22 mouse cellular contexts compared by ENCODE assay signal in the genomic region with DNA sequence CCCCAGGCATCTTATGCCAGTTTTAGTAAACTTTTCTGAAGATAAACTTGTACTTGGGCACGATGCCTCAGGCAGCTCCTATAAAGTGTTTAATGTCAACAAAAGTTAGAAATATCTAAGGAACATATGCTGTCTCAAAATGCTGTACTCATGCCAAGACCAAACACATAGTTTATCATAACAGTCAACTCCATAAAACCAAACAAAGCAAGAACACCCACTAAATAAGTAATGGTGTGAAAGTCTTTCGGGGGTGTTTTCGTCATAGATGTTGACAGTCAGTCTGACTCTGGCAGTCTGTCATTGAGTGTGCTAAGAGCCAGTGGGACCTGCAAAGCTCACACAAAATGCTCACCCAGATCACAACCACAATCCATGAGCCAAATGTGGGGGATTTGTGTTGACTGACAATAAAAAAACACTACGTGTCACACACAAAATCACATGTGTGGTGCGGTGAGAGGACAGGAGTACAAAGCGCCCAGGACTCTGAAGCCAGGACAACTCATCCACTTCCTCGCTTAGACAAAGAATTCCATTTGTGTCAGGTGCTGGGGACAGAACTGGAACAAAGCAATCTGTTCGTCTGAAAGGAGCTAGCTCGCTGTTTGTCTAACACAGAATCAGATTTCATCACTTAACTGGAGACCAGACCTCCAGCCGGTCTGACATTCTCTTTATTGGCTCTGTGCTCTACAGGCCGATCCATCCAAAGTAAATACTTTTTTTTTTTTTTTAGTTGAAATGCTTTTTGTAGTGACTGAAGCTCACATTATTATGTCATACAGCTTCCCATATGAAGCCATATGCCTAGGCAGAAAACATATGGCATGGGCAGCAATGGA.
DNase-seq lines count a peak whose midpoint lies in the region; ATAC-seq and TF ChIP-seq lines count a peak whose summit lies in the region.
"Had no signal": no experiment of that assay in that cellular context is flagged by ENCODE, and none has a peak within 500 bp of the region (broad histone marks: within the 10 kb centered on the region; RNA-seq: fewer than 3 reads in every experiment).

No protein-coding gene starts in this region.

- H3K36me3 ChIP-seq in forebrain, embryonic 14.5 days (ENCODE audit: control insufficient read depth, insufficient read depth, low read length): no peaks in the 10 kb centered on the region
- H3K36me3 ChIP-seq in forebrain, embryonic 10.5 days (replicated peaks): no peaks in the 10 kb centered on the region
- H3K36me3 ChIP-seq in liver, adult 2 months (ENCODE audit: control insufficient read depth, insufficient read depth, low read length): no peaks in the 10 kb centered on the region
- H3K36me3 ChIP-seq in liver, embryonic 11.5 days (ENCODE audit: control insufficient read depth, insufficient read depth, low read length): no peaks in the 10 kb centered on the region
- no peaks in the 10 kb centered on the region for H3K36me3 ChIP-seq in lung, postnatal 0 days (ENCODE audit: insufficient read depth, low read length)
- no peaks in the 10 kb centered on the region for H3K36me3 ChIP-seq in intestine, embryonic 16.5 days (ENCODE audit: control insufficient read depth, insufficient read depth, low read length)
- H3K36me3 ChIP-seq: embryonic facial prominence, embryonic 13.5 days; G1E; heart, embryonic 12.5 days; hindbrain, embryonic 10.5 days had no signal

- no peak overlapping the region for H3K27ac ChIP-seq in forebrain, embryonic 14.5 days (ENCODE audit: low read depth, low read length)
- H3K27ac ChIP-seq in forebrain, embryonic 10.5 days: no peak overlapping the region
- no peak overlapping the region for H3K27ac ChIP-seq in liver, adult 2 months (replicated peaks; ENCODE audit: insufficient read depth, low read depth, low read length)
- no peak overlapping the region for H3K27ac ChIP-seq in liver, embryonic 11.5 days (ENCODE audit: low read depth, low read length)
- H3K27ac ChIP-seq in lung, postnatal 0 days (ENCODE audit: low read length): no peak overlapping the region
- H3K27ac ChIP-seq in intestine, embryonic 16.5 days (ENCODE audit: low read length): peak overlapping the region; percentile 43; the same call in 1 of the 2 replicates
- H3K27ac ChIP-seq: embryonic facial prominence, embryonic 13.5 days; forebrain, embryonic 13.5 days; gastrocnemius, adult 2 months; hindbrain, embryonic 10.5 days had no signal

- no peak for ATAC-seq in forebrain, embryonic 14.5 days
- ATAC-seq in liver, embryonic 11.5 days (replicated peaks; ENCODE audit: low FRiP score): no peak
- peak; percentile 55 for ATAC-seq in lung, postnatal 0 days
- no peak for ATAC-seq in intestine, embryonic 16.5 days
- ATAC-seq: CD4-positive, CD25-positive, alpha-beta regulatory T cell, adult 4 months; forebrain, embryonic 13.5 days had no signal

- H3K9ac ChIP-seq in forebrain, embryonic 14.5 days (ENCODE audit: low read length): no peak overlapping the region
- no peak overlapping the region for H3K9ac ChIP-seq in liver, adult 2 months (ENCODE audit: low read depth, low read length)
- H3K9ac ChIP-seq in liver, embryonic 11.5 days (ENCODE audit: low read depth, low read length): no peak overlapping the region
- H3K9ac ChIP-seq in lung, postnatal 0 days (replicated peaks; ENCODE audit: low read depth): no peak overlapping the region
- H3K9ac ChIP-seq in intestine, embryonic 16.5 days (ENCODE audit: low read depth, low read length): no peak overlapping the region
- H3K9ac ChIP-seq: embryonic facial prominence, embryonic 13.5 days; forebrain, embryonic 13.5 days; heart, embryonic 12.5 days had no signal

- H3K4me1 ChIP-seq in forebrain, embryonic 14.5 days (ENCODE audit: control insufficient read depth, insufficient read depth, low read length): no peaks in the 10 kb centered on the region; the same call in 1 of the 2 replicates
- H3K4me1 ChIP-seq in forebrain, embryonic 10.5 days: peaks cover 15% of the 10 kb centered on the region
- no peaks in the 10 kb centered on the region for H3K4me1 ChIP-seq in liver, adult 2 months (ENCODE audit: control insufficient read depth, insufficient read depth, low read length)
- H3K4me1 ChIP-seq in liver, embryonic 11.5 days (replicated peaks; ENCODE audit: control insufficient read depth, insufficient read depth, low read length): no peaks in the 10 kb centered on the region
- H3K4me1 ChIP-seq in lung, postnatal 0 days (ENCODE audit: insufficient read depth, low read depth, low read length): no peaks in the 10 kb centered on the region
- no peaks in the 10 kb centered on the region for H3K4me1 ChIP-seq in intestine, embryonic 16.5 days (ENCODE audit: control insufficient read depth, insufficient read depth, low read length)
- H3K4me1 ChIP-seq: heart, embryonic 12.5 days had no signal

- no peaks in the 10 kb centered on the region for H3K27me3 ChIP-seq in forebrain, embryonic 14.5 days (replicated peaks; ENCODE audit: control insufficient read depth, insufficient read depth, low read length)
- no peaks in the 10 kb centered on the region for H3K27me3 ChIP-seq in forebrain, embryonic 10.5 days (ENCODE audit: poor library complexity, severe bottlenecking)
- peaks cover 2% of the 10 kb centered on the region; the same call in 1 of the 2 replicates for H3K27me3 ChIP-seq in liver, adult 2 months (ENCODE audit: control insufficient read depth, insufficient read depth, low read length)
- H3K27me3 ChIP-seq in liver, embryonic 11.5 days (replicated peaks; ENCODE audit: control insufficient read depth, insufficient read depth, low read length): no peaks in the 10 kb centered on the region
- no peaks in the 10 kb centered on the region for H3K27me3 ChIP-seq in lung, postnatal 0 days (replicated peaks; ENCODE audit: insufficient read depth, low read length)
- H3K27me3 ChIP-seq in intestine, embryonic 16.5 days (replicated peaks; ENCODE audit: control insufficient read depth, insufficient read depth, low read length): no peaks in the 10 kb centered on the region
- H3K27me3 ChIP-seq: embryonic facial prominence, embryonic 13.5 days; forebrain, embryonic 13.5 days; heart, embryonic 12.5 days had no signal

- TF ChIP-seq EP300 in lung, postnatal 0 days (IDR thresholded peaks at IDR 0.05): no peak

- no peak for TF ChIP-seq CTCF in liver, adult 2 months (IDR thresholded peaks at IDR 0.05; ENCODE audit: low read depth, low read length)
- no peak for TF ChIP-seq CTCF in lung, postnatal 0 days (IDR thresholded peaks at IDR 0.05)

- H3K9me3 ChIP-seq in forebrain, embryonic 14.5 days (replicated peaks; ENCODE audit: control insufficient read depth, low read length): no peaks in the 10 kb centered on the region
- no peaks in the 10 kb centered on the region for H3K9me3 ChIP-seq in forebrain, embryonic 10.5 days
- H3K9me3 ChIP-seq in liver, embryonic 11.5 days (ENCODE audit: control insufficient read depth, low read length): no peaks in the 10 kb centered on the region
- no peaks in the 10 kb centered on the region for H3K9me3 ChIP-seq in lung, postnatal 0 days (ENCODE audit: low read length)
- H3K9me3 ChIP-seq in intestine, embryonic 16.5 days (ENCODE audit: control insufficient read depth, low read length): no peaks in the 10 kb centered on the region
- H3K9me3 ChIP-seq: embryonic facial prominence, embryonic 13.5 days; forebrain, embryonic 13.5 days; G1E; heart, embryonic 12.5 days; hindbrain, embryonic 10.5 days had no signal

- H3K4me3 ChIP-seq in forebrain, embryonic 14.5 days (ENCODE audit: low read depth, low read length): no peak overlapping the region
- H3K4me3 ChIP-seq in forebrain, embryonic 10.5 days: no peak overlapping the region
- H3K4me3 ChIP-seq in liver, adult 2 months (ENCODE audit: insufficient read depth, low read depth, low read length): no peak overlapping the region
- no peak overlapping the region for H3K4me3 ChIP-seq in liver, embryonic 11.5 days (ENCODE audit: low read depth, low read length)
- no peak overlapping the region for H3K4me3 ChIP-seq in lung, postnatal 0 days (ENCODE audit: low read depth, low read length)
- H3K4me3 ChIP-seq in intestine, embryonic 16.5 days (ENCODE audit: low read length): no peak overlapping the region
- H3K4me3 ChIP-seq: embryonic facial prominence, embryonic 13.5 days; forebrain, embryonic 13.5 days; gastrocnemius, adult 2 months; heart, embryonic 12.5 days; hindbrain, embryonic 10.5 days had no signal

- peak; percentile 30 for DNase-seq in forebrain, embryonic 14.5 days (ENCODE audit: low spot score)
- DNase-seq in forebrain, embryonic 10.5 days (ENCODE audit: extremely low spot score, low spot score): no peak
- peak; percentile 31 for DNase-seq in liver, adult 2 months (ENCODE audit: extremely low read depth, low read depth, low spot score)
- DNase-seq in liver, embryonic 11.5 days (ENCODE audit: low spot score): no peak
- peak; percentile 68 for DNase-seq in lung, postnatal 0 days (ENCODE audit: low spot score)
- DNase-seq in lung, postnatal 36 days: no peak
- no peak for DNase-seq in c-Kit-positive CD71-positive TER-119-positive erythroid progenitor cells, embryonic 14.5 days (ENCODE audit: low spot score)
- DNase-seq: adrenal gland, adult 8-10 months; adrenal gland, postnatal 36 days; B cell, adult 2 months; cerebellum, adult 18-20 months; cerebellum, adult 9-11 months; cerebellum, postnatal 36 days; gastrocnemius, adult 2 months; gastrocnemius, postnatal 25 days had no signal

- H3K4me2 ChIP-seq in forebrain, embryonic 14.5 days (ENCODE audit: low read length): no peak overlapping the region
- no peak overlapping the region for H3K4me2 ChIP-seq in liver, embryonic 11.5 days
- no peak overlapping the region for H3K4me2 ChIP-seq in lung, postnatal 0 days (replicated peaks; ENCODE audit: low read depth, low read length)
- H3K4me2 ChIP-seq in intestine, embryonic 16.5 days (ENCODE audit: low read depth, low read length): no peak overlapping the region
- H3K4me2 ChIP-seq: embryonic facial prominence, embryonic 13.5 days; forebrain, embryonic 13.5 days; heart, embryonic 12.5 days had no signal

- no peaks in the 10 kb centered on the region for H3K79me2 ChIP-seq in liver, adult 2 months (ENCODE audit: control insufficient read depth, insufficient read depth, low read length)

- 74% methylated on average over 11 of the region's 11 CpGs for WGBS in forebrain, embryonic 14.5 days
- 85% methylated on average over 11 of the region's 11 CpGs for WGBS in forebrain, embryonic 10.5 days
- 55% methylated on average over 11 of the region's 11 CpGs for WGBS in liver, adult 2 months
- WGBS in liver, embryonic 11.5 days: 80% methylated on average over 11 of the region's 11 CpGs
- WGBS in lung, postnatal 0 days: 27% methylated on average over 11 of the region's 11 CpGs
- 56% methylated on average over 11 of the region's 11 CpGs for WGBS in intestine, embryonic 16.5 days

- no peak for TF ChIP-seq POLR2A in liver, adult 2 months (IDR thresholded peaks at IDR 0.05; ENCODE audit: extremely low read depth, insufficient read depth, low read length)

Comparison
In these comparisons a context has a peak if more than half of its experiments do, and no peak if none do; other contexts are left out.
1. DNase-seq: peak in forebrain, embryonic 14.5 days (single experiment), liver, adult 2 months (single experiment) and lung, postnatal 0 days (single experiment); none in forebrain, embryonic 10.5 days (single experiment), liver, embryonic 11.5 days (single experiment), lung, postnatal 36 days (single experiment) and c-Kit-positive CD71-positive TER-119-positive erythroid progenitor cells, embryonic 14.5 days (single experiment).